Mouse (Mus musculus) MEL (cell line): Measurements from ENCODE around the gene Trmt5.

ENCODE experiments used
- CTCF ChIP-seq, 3 experiments: IDR thresholded peaks in 2 of 3; conservative IDR thresholded peaks in 1 of 3; 2 replicates each; pipeline ENCODE4 v1.5.1; 2011 to 2012; ENCODE audit warnings: low read length in 3 of 3, low read depth in 2 of 3, mild to moderate bottlenecking in 2 of 3, improper control_type of control experiment in 1 of 3, inconsistent platforms in 1 of 3, mixed read lengths in 1 of 3, moderate library complexity in 1 of 3; ENCODE audit not compliant: control insufficient read depth in 1 of 3, insufficient read depth in 1 of 3, poor library complexity in 1 of 3, severe bottlenecking in 1 of 3
- EP300 ChIP-seq, 2 experiments: IDR thresholded peaks; 2 replicates each; pipeline ENCODE4 v1.6.1; 2011; ENCODE audit warnings: improper control_type of control experiment in 2 of 2, low read length in 2 of 2, low read depth in 1 of 2, mild to moderate bottlenecking in 1 of 2
- GABPA ChIP-seq: IDR thresholded peaks from 2 replicates; pipeline ENCODE4 v1.6.1; 2012; ENCODE audit warnings: low read depth, mild to moderate bottlenecking, inconsistent platforms, low read length, improper control_type of control experiment, moderate library complexity
- USF1 ChIP-seq: IDR thresholded peaks from 2 replicates; pipeline ENCODE4 v1.6.1; 2014; ENCODE audit warnings: low read depth, mild to moderate bottlenecking, inconsistent platforms, low read length, improper control_type of control experiment, moderate library complexity

- no peak for TF ChIP-seq EP300 (IDR thresholded peaks at IDR 0.05; ENCODE audit: low read depth in 1 of 2, low read length in 2 of 2)
- no peak for TF ChIP-seq GABPA
- TF ChIP-seq USF1: no peak
- TF ChIP-seq CTCF (IDR thresholded peaks at IDR 0.05 in 2 of 3, conservative IDR thresholded peaks at IDR 0.05 in 1 of 3; ENCODE audit: control insufficient read depth in 1 of 3, insufficient read depth in 1 of 3, low read depth in 2 of 3, low read length in 3 of 3, poor library complexity in 1 of 3, severe bottlenecking in 1 of 3): no peak
Measured at GRCm38 (mm10) chr12:73307750-73308149, 21.2 kb upstream of the Trmt5 start.
